Mouse (Mus musculus): ENCODE results near the gene Usp48. TPM values are rescaled to one million over a fixed set of nuclear protein-coding genes. Genes with fewer than 3 reads are reported as not detected.
"Not testable (repeated sequence)": the region's sequence is repeated elsewhere in the genome, so short reads cannot be mapped to it uniquely, and the experiment has no call there.

Gene Usp48
- 100 to 1,000 TPM; 163 to 167 TPM for total RNA-seq (2021)

DNA sequence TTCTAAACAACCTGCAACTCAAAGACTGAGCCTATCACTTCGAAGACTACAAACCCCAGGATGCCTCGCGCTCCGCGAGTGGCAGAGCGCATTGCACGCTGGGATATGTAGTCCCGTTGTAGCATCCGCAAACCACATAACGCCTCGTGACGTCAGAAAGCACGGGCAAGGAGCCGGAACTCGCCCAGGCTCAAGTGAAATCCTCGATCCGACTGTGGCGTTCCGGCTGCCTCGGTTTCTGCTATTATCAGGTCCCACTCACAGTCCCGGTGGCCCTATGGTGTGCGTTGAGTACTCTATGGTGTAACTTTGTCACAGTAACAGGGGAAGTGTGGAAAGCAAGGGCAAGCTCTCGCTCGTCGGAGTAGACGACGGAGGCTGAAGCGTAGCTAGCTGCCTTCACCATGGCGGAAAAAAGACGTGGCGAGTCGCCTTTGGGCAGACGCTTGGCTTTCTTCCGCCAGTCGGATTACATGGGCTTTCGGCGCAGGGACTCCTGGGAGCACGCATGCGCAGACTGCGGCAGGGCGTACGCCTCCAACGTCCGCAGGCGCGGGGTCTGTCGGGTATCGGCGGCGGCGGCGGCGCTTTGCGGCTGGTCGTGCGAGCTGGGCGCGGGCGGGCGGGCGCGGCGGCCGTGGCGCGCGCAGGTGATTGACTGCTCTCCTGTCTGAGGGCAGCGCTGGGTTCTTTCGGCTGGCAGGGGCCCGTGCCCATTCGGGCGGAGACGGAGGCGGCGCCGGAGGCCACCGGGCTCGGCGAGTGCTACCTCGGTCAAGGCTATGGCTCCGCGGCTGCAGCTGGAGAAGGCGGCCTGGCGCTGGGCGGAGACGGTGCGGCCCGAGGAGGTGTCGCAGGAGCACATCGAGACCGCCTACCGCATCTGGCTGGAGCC, at the start of gene Usp48:
TSS of gene Usp48 (plus strand) at position 155 of the 895 bp plus-strand sequence.
- DNase-seq, result peak; percentile 100
- intact Hi-C loops (cut with DNase I), result no loop called here

DNA sequence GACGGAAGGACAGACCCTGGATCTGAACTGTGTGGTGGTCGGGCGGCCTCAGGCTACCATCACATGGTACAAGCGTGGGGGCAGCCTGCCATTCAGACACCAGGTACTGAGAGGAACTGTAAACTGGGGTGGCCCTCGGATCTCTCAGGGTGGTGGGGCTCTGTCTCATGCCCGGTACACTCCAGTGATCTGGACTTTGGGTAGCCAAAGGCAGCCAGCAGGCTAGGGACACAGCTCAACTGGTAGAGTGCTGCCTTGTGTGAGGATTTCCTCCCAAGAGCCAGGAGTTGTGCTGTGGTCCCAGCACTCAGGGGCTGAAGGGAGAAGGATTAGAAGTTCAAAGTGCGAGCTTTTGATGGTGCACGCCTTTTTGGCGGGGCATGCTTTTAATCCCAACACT, 48.0 kb upstream of the Usp48 start:
- intact Hi-C loops (cut with DNase I), result no loop called here
- DNase-seq, result no peak

DNA sequence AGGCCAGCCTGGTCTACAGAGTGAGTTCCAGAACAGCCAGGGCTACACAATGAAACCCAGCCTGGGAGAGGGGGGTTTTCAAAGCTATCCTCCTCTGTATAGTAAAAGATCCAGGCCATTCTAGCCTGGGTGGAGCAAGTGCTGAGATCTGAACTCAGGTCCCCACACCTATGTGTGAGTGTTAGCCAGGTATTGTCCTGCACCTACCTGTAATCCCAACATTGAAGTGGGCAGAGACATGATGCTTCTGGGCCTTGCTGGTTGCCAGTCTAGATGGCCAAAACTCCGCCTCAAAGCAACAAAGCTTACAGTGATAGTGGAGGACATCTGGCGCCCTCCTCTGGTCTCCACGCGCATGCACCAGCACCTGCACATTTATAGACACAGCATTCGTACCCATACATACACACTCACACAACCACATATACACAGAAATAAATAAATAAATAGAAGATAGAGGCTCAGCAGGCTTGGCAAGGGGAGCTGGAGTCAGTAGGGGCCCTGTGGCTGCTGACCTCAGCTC, 47.5 kb upstream of the Usp48 start:
- intact Hi-C loops (cut with DNase I), result no loop called here
- peak; percentile 64 for DNase-seq

DNA sequence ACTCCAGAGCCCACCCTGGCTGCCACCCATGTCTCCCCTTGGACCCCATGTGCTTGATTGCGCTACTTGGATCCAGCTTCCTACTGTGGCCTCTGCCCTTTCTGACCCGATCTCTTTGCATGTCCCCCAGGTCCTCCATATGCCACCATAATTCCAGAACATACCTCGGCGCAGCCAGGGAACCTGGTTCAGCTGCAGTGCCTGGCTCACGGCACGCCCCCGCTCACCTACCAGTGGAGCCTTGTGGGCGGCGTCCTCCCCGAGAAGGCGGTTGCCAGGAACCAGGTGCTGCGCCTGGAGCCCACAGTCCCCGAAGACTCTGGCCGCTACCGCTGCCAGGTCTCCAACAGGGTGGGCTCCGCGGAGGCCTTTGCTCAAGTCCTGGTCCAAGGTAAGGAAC, 40.1 kb upstream of the Usp48 start:
- intact Hi-C loops (cut with DNase I), result no loop called here
- no peak for DNase-seq

DNA sequence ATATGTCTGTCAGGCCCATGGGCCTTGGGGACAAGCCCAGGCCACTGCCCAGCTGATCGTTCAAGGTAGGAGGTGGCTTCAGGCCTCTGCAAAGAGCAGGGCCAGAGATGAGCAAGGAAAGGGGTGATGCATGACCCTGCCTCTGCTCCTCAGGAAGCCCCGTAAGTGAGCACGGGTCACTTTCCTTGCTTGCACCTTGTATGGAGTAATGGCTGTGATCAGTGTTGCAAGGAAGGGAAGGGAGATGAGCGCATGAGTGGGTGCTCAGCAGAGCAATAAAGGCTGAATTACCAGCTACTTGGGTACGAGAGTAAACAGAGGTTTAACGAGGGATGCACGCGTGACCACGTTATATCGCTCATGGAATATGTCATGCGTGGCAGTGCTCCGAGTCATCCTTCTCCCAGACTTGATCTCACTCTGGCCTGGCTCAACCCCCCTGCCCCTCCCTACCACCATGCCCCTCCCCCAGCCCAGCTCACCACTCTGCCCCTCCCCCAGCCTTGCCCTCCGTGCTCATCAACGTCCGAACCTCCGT, 36.8 kb upstream of the Usp48 start:
- intact Hi-C loops (cut with DNase I), result no loop called here
- DNase-seq, result no peak

DNA sequence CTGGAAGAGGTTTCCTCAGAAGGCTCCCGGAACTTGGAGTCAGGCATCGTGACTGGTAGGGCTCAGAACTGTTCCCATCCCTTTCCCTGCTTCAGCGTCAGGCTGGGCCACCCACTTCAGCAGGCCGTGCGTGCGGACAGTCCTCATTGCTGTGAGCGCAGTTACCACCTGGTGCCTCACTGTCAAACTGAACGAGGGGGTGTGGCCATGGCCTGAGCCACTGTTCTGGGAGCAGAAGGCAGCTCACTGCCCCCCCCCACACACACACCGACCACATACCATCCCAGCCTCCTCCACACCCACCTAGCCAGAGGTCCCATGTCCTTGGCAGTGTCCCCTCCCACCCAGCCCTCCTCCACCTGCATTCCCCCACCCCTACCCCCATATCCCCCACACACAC, 23.7 kb upstream of the Usp48 start:
- intact Hi-C loops (cut with DNase I), result no loop called here

DNA sequence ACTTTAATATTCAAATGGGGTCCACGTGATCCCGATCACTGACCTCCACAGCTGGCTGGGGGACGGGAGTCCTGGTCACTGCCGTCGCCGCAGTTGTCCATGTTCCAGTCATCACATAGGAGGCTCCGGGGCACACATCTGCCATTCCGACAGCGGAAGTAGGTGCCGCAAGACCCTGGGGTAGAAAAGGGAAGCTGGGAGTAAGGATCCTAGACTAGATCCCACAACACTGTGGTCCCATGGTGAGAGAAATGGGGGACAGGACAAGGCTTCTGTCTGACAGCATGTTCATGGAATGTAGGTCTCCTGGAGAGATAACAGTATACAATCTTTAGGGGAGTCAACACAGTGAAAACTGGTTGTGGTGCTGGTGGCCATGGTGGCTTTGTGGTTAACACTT, 19.1 kb upstream of the Usp48 start, which contains the start of gene Ldlrad2:
TSS of gene Ldlrad2 (minus strand) at position 101 of the 400 bp plus-strand sequence.
- intact Hi-C loops (cut with DNase I), result no loop called here

More for the DNA sequence above, 23.7 kb upstream of the Usp48 start:
- no peak for DNase-seq

DNA sequence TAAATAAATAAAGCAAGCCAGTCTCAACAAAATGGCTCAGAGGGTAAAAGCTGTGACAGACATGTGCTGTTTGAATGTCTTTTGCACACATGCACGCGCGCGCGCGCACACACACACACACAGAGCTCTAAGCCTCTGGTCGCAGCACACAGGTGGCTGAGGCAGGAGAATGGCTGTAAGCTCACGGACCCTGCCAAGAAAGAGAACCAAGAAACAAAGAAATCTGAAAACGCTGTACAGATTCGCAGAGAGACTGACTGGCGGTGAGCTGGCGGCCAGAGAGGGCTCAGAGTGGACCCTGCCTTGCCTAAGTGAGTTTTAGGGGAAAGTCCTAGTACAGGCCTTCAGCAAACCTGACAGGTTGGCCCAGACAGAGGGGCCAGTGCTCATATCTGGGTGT, 16.1 kb upstream of the Usp48 start:
- intact Hi-C loops (cut with DNase I), result no loop called here
- DNase-seq, result no peak

More for the DNA sequence above, 19.1 kb upstream of the Usp48 start, which contains the start of gene Ldlrad2:
- no peak for DNase-seq

DNA sequence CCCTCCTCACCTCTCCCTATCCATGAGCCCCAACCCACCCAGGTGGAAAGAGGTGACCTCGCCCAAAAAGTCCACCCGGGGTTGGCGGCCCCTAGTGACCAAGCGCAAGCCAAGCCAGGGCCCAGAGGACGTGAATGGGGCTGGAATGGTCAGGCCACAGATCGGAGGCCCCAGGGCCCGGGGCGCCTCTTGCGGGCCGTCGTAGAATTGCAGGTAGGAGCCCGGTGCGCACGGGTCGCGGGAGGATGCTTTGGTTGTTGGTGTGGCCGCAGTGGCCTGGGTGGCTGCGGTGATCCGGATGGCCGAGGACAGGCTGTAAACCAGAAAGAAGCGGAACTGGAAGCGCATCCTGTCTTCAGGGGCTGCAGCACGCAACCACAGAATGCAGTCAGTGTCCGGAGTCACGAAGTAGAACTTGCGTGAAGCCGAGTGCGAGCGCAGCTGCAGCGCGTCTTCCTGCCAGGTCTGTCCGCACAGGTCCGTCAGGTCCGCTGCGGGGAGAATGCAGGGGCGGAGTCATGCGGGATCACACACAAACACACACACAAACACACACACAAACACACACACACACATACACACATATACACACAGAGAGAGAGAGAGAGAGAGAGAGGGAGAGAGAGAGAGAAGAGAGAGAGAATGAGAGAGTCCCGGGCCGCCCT, 15.2 kb upstream of the Usp48 start:
- DNase-seq, result peak; percentile 53
- intact Hi-C loops (cut with DNase I), result no loop called here

DNA sequence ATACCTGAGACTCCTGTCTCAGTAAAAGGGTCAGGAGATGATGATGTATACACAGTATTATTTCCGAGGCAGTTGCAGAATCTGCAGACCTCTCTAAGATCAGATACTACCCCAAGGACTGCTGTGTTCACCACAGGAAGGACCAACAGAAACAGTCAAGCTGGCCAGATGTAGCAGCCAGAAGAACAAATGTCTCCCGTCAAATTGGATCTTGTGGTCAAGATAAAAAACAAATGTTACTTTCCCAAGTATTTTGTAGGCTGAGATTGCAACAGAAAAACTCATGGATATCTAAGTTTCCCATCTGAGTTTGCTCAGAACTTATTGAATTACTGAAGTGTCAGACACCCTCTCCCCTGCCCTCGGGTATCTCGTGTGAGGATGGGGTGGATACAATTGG, 13.8 kb upstream of the Usp48 start:
- no peak for DNase-seq
- intact Hi-C loops (cut with DNase I), result no loop called here

DNA sequence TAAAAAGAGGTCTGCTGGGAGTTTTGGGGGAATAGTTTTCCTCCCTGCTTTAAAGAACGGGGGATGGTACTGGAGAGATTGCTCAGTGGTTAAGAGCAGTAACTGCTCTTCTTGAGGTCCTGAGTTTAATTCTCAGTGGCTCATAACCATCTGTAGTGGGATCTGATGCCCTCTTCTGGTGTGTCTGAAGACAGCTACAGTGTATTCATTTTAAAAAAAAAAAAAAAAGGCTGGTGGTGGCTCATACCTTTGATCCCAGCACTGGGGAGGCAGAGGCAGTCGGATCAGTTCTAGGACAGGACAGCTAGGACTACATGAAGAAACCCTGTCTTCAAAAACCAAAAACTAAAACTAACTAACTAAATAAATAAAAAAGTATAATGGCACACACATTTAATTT, 13.3 kb upstream of the Usp48 start:
- DNase-seq, result no peak
- intact Hi-C loops (cut with DNase I), result no loop called here

DNA sequence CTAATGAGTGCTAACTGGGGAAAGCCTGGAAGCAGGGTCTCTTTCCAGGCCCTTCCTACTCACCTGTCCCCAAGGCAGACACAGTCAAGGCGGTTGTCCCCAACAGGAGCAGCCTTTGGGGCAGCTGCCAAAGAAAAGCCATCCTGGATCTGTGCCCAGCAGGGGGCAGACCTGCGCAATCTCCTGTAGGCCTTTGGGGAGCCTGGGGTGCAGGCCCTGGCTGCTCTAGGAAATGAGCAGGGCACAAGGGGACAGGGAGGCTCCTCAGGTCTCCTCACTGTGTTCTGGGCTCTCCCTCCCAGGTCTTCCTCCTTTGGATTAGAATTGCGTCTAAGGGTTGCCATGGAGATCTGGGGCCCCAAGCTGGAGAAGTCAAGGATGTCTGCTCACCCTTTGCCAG, 11.7 kb upstream of the Usp48 start:
- DNase-seq, result no peak
- intact Hi-C loops (cut with DNase I), result no loop called here

DNA sequence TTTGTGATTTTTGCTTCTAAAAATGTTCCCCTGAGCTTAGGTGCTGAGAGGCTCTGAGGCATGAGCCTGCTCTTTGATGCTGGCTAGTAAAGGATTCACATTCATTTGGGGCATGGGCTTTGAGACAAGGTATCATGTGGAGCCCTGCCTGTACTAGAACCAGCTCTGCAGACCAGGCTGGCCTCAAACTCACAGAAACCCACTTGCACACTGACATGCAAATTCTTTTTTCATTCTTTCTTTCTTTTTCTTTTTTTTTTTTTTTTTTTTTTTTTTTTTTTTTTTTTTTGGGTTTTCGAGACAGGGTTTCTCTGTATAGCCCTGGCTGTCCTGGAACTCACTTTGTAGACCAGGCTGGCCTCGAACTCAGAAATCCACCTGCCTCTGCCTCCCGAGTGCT, 4.5 kb upstream of the Usp48 start:
- intact Hi-C loops (cut with DNase I); DNase-seq: not testable (repeated sequence)

DNA sequence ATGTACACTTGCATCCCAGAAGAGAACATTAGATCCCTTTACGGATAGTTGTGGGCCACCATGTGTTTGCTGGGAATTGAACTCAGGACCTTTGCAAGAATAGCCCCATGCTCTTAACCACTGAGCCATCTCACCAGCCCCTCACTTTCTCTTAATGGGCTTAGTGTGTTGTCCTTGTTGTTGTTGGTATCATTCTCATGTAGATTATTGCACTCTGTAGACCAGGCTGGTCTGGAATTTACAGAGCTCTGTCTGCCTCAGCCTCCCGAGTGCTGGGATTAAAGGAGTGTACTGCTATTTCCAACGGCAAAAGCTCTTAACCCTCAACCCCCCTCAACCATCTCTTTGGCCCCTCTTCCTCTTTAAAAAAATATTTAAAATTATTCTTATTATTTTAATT, 4.0 kb upstream of the Usp48 start:
- intact Hi-C loops (cut with DNase I), result no loop called here
- DNase-seq, result no peak

DNA sequence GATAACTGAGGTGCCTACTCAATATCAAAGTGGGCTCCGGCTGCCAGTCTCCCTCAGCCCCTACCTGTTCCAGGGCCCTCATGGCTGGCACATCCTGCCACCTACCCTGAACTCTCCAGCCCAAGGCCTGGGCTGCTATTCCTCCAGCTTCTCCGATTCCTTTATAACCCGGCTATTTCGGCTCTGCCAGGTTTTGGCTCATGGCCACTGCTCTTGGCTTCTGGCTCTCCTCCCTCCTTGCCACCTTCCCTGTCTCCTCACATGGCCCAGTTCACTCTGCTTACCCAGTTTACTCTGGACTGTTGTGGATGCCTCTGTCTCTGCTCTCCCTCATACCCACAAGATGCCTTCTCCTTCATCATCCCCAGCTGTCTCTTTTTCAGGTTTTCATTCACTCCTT, 2.6 kb upstream of the Usp48 start:
- intact Hi-C loops (cut with DNase I), result no loop called here
- DNase-seq, result peak; percentile 15

DNA sequence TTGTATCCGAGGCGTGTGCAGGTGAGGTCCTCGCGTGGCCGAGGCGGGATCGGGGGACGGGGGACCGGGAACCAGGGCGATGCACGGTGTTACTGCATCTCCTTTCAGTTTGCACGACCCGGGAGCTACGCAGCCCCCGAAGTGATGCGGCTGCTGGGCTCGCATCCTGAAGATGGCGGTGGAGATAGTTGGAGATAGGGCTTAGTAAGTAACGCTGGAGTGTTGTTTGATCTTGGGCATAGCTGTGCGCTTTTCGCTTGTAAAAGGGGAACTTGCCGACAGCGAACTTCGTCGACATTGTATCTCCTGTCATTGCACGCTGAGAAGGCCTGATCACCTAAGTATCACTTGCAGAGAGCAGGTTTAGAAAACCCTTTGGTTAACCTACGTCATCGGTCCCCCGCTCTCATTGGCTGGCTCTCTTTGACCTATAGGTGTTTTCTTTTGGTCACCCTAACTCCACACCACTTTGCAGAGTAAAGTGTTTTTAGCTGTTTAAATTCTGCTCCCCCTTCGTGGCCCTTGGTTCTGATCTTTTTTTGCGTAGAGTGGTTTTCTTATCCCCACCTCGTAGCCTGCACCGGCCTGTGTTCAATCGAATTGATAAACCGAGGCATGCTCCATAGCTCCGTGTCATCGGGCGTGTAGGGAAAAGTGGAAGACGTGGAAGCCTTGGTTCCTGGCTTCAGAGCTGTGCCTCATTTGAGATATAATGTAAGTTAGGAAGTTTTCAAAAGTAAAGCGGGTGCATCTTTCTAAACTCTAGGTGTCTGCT, 1.1 kb downstream of the Usp48 start:
- intact Hi-C loops (cut with DNase I), result no loop called here
- DNase-seq, result no peak

DNA sequence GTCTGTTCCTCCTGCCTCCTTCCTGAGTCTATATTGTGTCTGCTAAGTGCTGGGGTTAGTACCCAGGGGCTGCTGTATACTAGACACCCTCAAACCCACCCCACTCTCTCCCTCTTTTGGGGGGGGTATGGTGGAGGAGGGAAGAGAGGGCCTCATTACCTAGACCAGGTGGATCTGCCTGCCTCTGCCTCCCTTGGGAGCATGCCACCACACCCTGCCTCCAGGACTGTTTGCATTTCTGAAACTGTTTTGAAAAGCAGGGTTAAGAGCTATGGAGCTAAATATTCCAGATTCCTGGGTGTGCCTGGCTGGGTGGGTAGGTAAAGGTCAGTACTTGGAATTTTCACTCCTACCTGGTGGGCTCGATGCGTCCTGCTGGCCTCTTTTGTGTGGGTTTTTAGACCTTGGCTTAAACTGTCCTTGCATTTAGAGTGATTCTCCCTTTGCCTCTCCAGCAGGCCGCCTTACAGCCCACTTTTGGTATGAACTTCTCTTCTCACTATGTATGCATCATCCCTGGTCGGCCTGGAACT, 3.6 kb downstream of the Usp48 start:
- intact Hi-C loops (cut with DNase I), result no loop called here
- no peak for DNase-seq

DNA sequence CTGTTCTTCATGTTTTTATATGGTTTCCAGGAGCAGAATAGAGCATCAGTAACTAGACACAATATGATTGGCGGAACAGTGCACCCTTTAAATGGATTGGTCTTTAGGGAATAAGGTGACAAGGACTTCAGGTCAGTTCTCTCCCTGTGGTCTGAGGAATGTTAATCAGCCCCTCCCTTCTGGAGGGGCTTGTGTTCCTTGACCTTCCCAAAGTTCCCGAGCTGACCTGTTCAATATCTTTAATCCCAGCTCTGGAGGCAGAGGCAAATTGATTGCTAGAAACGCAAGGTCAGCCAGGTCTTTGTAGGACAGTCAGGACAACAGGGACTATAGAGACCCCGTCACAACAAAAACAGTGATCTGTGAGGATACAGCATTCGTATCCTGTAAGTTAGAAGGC, 5.0 kb downstream of the Usp48 start:
- DNase-seq, result no peak
- intact Hi-C loops (cut with DNase I), result no loop called here

DNA sequence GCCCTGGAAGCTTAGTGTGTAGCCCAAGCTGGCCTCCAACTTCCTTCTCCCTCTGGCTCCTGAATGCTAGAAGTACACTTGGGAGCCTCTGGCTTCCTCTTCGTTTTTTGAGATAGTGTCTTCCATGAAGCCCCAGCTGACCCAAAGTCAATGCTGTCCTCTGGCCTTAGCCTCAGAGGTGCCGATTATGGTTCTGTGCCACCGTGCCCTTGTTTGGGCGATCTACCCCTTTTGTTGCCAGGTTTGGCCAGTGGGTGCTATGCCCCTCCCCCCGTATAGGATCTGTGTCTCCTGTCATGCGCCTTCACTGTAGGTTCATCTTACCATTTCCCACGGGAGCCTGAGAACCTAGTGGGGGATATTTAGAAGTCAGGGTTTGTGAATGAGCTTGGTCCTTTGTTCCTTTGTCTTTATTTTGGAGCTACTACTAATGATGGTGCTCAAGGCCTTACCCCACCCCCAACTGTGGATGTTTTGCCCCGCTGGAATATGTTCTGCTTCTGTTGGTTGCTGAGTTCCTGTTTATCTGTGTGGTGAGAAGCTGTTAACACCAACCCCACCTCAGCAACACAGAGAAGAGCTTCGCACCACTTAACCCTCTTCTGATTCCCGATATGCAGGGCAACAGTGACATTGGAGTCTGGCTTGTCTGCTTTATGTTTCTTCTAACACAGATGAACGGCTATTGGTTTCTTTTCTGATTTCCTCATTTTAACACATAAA, 10.1 kb downstream of the Usp48 start:
- intact Hi-C loops (cut with DNase I), result no loop called here
- no peak for DNase-seq

DNA sequence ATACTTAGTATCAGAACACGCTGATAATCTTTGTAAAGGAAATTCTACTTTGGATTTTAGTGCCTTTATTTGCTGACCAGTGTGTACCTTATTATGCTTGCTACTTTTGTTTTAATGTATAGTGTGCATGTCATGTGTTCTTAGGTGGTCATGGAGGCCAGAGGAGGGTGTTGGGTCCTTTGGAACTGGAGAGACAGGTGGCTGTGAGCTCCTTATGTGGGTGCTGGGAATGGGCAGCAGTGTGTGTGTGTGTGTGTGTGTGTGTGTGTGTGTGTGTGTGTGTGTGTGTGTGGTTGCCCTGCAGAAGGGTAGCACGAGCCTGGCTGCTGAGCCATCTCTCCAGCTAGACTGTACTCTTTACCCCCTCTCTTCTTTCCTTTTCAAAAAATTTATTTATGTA, 13.5 kb downstream of the Usp48 start:
- intact Hi-C loops (cut with DNase I), result no loop called here
- no peak for DNase-seq
